Mouse (Mus musculus): ENCODE results near the gene Birc5. TPM values are rescaled to one million over a fixed set of nuclear protein-coding genes. Genes with fewer than 3 reads are reported as not detected.

Birc5 gene
- polyA plus RNA-seq, 1 experiment from 2014 or later = 14.9 TPM

GRCm38 (mm10) chr11:117824060-117824969 is 24.7 kb upstream of the Birc5 start:
- no peaks in the 10 kb centered on the region for H3K9me3 ChIP-seq (ENCODE audit: control insufficient read depth, low read length)
- peak overlapping the region; percentile 67; the same call in 1 of the 2 replicates for H3K4me2 ChIP-seq (ENCODE audit: low read depth, low read length)
- peak; percentile 76 for ATAC-seq (ENCODE audit: low read depth)
- WGBS = 20% methylated on average over 23 of the region's 23 CpGs
- no peak overlapping the region for H3K27ac ChIP-seq (ENCODE audit: low read depth, low read length)
- no peaks in the 10 kb centered on the region for H3K36me3 ChIP-seq (ENCODE audit: control insufficient read depth, insufficient read depth, low read length)
- H3K4me3 ChIP-seq (ENCODE audit: low read depth, low read length) = no peak overlapping the region
- peaks cover 21% of the 10 kb centered on the region for H3K4me1 ChIP-seq (ENCODE audit: control insufficient read depth, insufficient read depth, low read length)
- no peaks in the 10 kb centered on the region for H3K27me3 ChIP-seq (ENCODE audit: control insufficient read depth, insufficient read depth, low read length)
- H3K9ac ChIP-seq (replicated peaks; ENCODE audit: low read depth, low read length) = no peak overlapping the region

- no peaks in the 10 kb centered on the region for H3K9me3 ChIP-seq (ENCODE audit: control insufficient read depth, low read length)
- no peaks in the 10 kb centered on the region for H3K27me3 ChIP-seq (ENCODE audit: control insufficient read depth, insufficient read depth, low read length)
- H3K36me3 ChIP-seq (ENCODE audit: control insufficient read depth, insufficient read depth, low read length) = no peaks in the 10 kb centered on the region
- peak within 1 kb of the TSS; percentile 67 for H3K4me2 ChIP-seq (ENCODE audit: low read depth, low read length)
- no peak within 1 kb of the TSS for H3K27ac ChIP-seq (ENCODE audit: low read depth, low read length)
- H3K4me3 ChIP-seq (ENCODE audit: low read depth, low read length) = peak within 1 kb of the TSS; percentile 31
- peak within 1 kb of the TSS; percentile 54 for H3K9ac ChIP-seq (replicated peaks; ENCODE audit: low read depth, low read length)
- peak; percentile 36; the same call in 1 of the 2 replicates for ATAC-seq (ENCODE audit: low read depth)
- 0% methylated on average over 34 of the region's 34 CpGs for WGBS
- H3K4me1 ChIP-seq (ENCODE audit: control insufficient read depth, insufficient read depth, low read length) = peaks cover 21% of the 10 kb centered on the region
These were observed 23.5 kb upstream of the Birc5 start, which contains the start of the genes Afmid and Tk1 for GRCm38 (mm10) chr11:117825333-117826101. TSS of gene Afmid (plus strand) at chr11:117825924. TSS of gene Tk1 (minus strand) at chr11:117826092.

- H3K9me3 ChIP-seq (ENCODE audit: control insufficient read depth, low read length) = no peaks in the 10 kb centered on the region
- H3K4me3 ChIP-seq (ENCODE audit: low read depth, low read length) = peak overlapping the region; percentile 31
- no peak for ATAC-seq (ENCODE audit: low read depth)
- H3K27me3 ChIP-seq (ENCODE audit: control insufficient read depth, insufficient read depth, low read length) = no peaks in the 10 kb centered on the region
- peak overlapping the region; percentile 54 for H3K9ac ChIP-seq (replicated peaks; ENCODE audit: low read depth, low read length)
- WGBS = 11% methylated on average over 5 of the region's 5 CpGs
- peak overlapping the region; percentile 67 for H3K4me2 ChIP-seq (ENCODE audit: low read depth, low read length)
- no peaks in the 10 kb centered on the region for H3K36me3 ChIP-seq (ENCODE audit: control insufficient read depth, insufficient read depth, low read length)
- H3K27ac ChIP-seq (ENCODE audit: low read depth, low read length) = no peak overlapping the region
- peaks cover 21% of the 10 kb centered on the region for H3K4me1 ChIP-seq (ENCODE audit: control insufficient read depth, insufficient read depth, low read length)
These were observed 22.9 kb upstream of the Birc5 start for GRCm38 (mm10) chr11:117826164-117826563.

GRCm38 (mm10) chr11:117826916-117827315 is 22.1 kb upstream of the Birc5 start:
- Histone ChIP-seq H3K27ac (ENCODE audit: low read depth, low read length) (no peak overlapping the region), H3K36me3 (ENCODE audit: control insufficient read depth, insufficient read depth, low read length) (no peaks in the 10 kb centered on the region), H3K4me1 (ENCODE audit: control insufficient read depth, insufficient read depth, low read length) (peaks cover 21% of the 10 kb centered on the region), H3K4me3 (ENCODE audit: low read depth, low read length) (no peak overlapping the region), H3K27me3 (ENCODE audit: control insufficient read depth, insufficient read depth, low read length) (no peaks in the 10 kb centered on the region), H3K4me2 (ENCODE audit: low read depth, low read length) (no peak overlapping the region), H3K9me3 (ENCODE audit: control insufficient read depth, low read length) (no peaks in the 10 kb centered on the region), H3K9ac (replicated peaks; ENCODE audit: low read depth, low read length) (no peak overlapping the region)
- no peak for ATAC-seq (ENCODE audit: low read depth)
- WGBS = 79% methylated on average over 8 of the region's 8 CpGs

- 53% methylated on average over 3 of the region's 3 CpGs for WGBS
- no peaks in the 10 kb centered on the region for H3K9me3 ChIP-seq (ENCODE audit: control insufficient read depth, low read length)
These were observed 21.7 kb upstream of the Birc5 start for GRCm38 (mm10) chr11:117827386-117827785.

GRCm38 (mm10) chr11:117828149-117828887 is 20.7 kb upstream of the Birc5 start:
- WGBS = 75% methylated on average over 18 of the region's 18 CpGs
- H3K36me3 ChIP-seq (ENCODE audit: control insufficient read depth, insufficient read depth, low read length) = no peaks in the 10 kb centered on the region

More at GRCm38 (mm10) chr11:117827386-117827785, 21.7 kb upstream of the Birc5 start:
- ATAC-seq (ENCODE audit: low read depth) = no peak
- H3K4me2 ChIP-seq (ENCODE audit: low read depth, low read length) = no peak overlapping the region
- no peaks in the 10 kb centered on the region for H3K36me3 ChIP-seq (ENCODE audit: control insufficient read depth, insufficient read depth, low read length)
- no peak overlapping the region for H3K4me3 ChIP-seq (ENCODE audit: low read depth, low read length)
- no peak overlapping the region for H3K27ac ChIP-seq (ENCODE audit: low read depth, low read length)
- H3K27me3 ChIP-seq (ENCODE audit: control insufficient read depth, insufficient read depth, low read length) = no peaks in the 10 kb centered on the region
- H3K4me1 ChIP-seq (ENCODE audit: control insufficient read depth, insufficient read depth, low read length) = peaks cover 21% of the 10 kb centered on the region
- H3K9ac ChIP-seq (replicated peaks; ENCODE audit: low read depth, low read length) = no peak overlapping the region

GRCm38 (mm10) chr11:117828888-117829604 is 20.0 kb upstream of the Birc5 start:
- no peaks in the 10 kb centered on the region for H3K9me3 ChIP-seq (ENCODE audit: control insufficient read depth, low read length)
- WGBS = 60% methylated on average over 9 of the region's 9 CpGs
- H3K36me3 ChIP-seq (ENCODE audit: control insufficient read depth, insufficient read depth, low read length) = no peaks in the 10 kb centered on the region
- H3K27me3 ChIP-seq (ENCODE audit: control insufficient read depth, insufficient read depth, low read length) = no peaks in the 10 kb centered on the region
- H3K4me3 ChIP-seq (ENCODE audit: low read depth, low read length) = no peak overlapping the region
- peaks cover 18% of the 10 kb centered on the region for H3K4me1 ChIP-seq (ENCODE audit: control insufficient read depth, insufficient read depth, low read length)
- ATAC-seq (ENCODE audit: low read depth) = no peak
- H3K9ac ChIP-seq (replicated peaks; ENCODE audit: low read depth, low read length) = no peak overlapping the region
- H3K4me2 ChIP-seq (ENCODE audit: low read depth, low read length) = no peak overlapping the region
- no peak overlapping the region for H3K27ac ChIP-seq (ENCODE audit: low read depth, low read length)

More at GRCm38 (mm10) chr11:117828149-117828887, 20.7 kb upstream of the Birc5 start:
- Histone ChIP-seq H3K27me3 (ENCODE audit: control insufficient read depth, insufficient read depth, low read length) (no peaks in the 10 kb centered on the region), H3K4me2 (ENCODE audit: low read depth, low read length) (no peak overlapping the region), H3K27ac (ENCODE audit: low read depth, low read length) (no peak overlapping the region), H3K9me3 (ENCODE audit: control insufficient read depth, low read length) (no peaks in the 10 kb centered on the region), H3K4me3 (ENCODE audit: low read depth, low read length) (no peak overlapping the region), H3K9ac (replicated peaks; ENCODE audit: low read depth, low read length) (no peak overlapping the region), H3K4me1 (ENCODE audit: control insufficient read depth, insufficient read depth, low read length) (peaks cover 18% of the 10 kb centered on the region)
- no peak for ATAC-seq (ENCODE audit: low read depth)

GRCm38 (mm10) chr11:117829671-117830215 is 19.3 kb upstream of the Birc5 start:
- H3K4me2 ChIP-seq (ENCODE audit: low read depth, low read length) = no peak overlapping the region
- H3K36me3 ChIP-seq (ENCODE audit: control insufficient read depth, insufficient read depth, low read length) = no peaks in the 10 kb centered on the region
- ATAC-seq (ENCODE audit: low read depth) = no peak
- H3K4me3 ChIP-seq (ENCODE audit: low read depth, low read length) = no peak overlapping the region
- no peak overlapping the region for H3K9ac ChIP-seq (replicated peaks; ENCODE audit: low read depth, low read length)
- H3K4me1 ChIP-seq (ENCODE audit: control insufficient read depth, insufficient read depth, low read length) = peaks cover 14% of the 10 kb centered on the region
- WGBS = 73% methylated on average over 2 of the region's 2 CpGs
- no peaks in the 10 kb centered on the region for H3K27me3 ChIP-seq (ENCODE audit: control insufficient read depth, insufficient read depth, low read length)
- H3K27ac ChIP-seq (ENCODE audit: low read depth, low read length) = no peak overlapping the region
- no peaks in the 10 kb centered on the region for H3K9me3 ChIP-seq (ENCODE audit: control insufficient read depth, low read length)

All from neural tube, embryonic 14.5 days (tissue).